Mouse (Mus musculus): Measurements from ENCODE around the gene Cnr1.

Cnr1 gene

GRCm38 (mm10) chr4:33924234-33924888 lies at the start of gene Cnr1:
Cnr1 (plus strand) TSS chr4:33924593.
- CTCF ChIA-PET = no interaction called here

GRCm38 (mm10) chr4:33879944-33880343 lies 44.4 kb upstream of the Cnr1 start:
- CTCF ChIA-PET = no interaction called here

DNA sequence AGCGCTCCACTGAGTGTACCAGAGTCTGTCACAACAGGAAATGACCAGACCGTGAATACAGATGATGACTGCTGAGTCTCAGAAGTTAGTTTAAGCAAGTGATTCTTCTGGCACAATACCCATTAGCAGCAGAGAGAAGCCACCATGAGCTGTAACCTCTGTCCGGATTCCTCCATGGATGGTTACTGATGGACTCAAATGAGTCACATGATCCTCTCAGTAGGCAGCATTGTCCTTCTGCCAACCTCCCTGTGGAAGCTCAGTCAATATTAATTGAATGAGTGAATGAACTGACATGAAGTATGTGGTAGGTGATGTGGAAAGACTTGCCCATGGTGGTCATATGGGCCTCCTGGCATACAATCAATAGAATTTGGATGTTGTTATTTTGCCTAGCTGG lies 38.4 kb upstream of the Cnr1 start:
- CTCF ChIA-PET = no interaction called here

DNA sequence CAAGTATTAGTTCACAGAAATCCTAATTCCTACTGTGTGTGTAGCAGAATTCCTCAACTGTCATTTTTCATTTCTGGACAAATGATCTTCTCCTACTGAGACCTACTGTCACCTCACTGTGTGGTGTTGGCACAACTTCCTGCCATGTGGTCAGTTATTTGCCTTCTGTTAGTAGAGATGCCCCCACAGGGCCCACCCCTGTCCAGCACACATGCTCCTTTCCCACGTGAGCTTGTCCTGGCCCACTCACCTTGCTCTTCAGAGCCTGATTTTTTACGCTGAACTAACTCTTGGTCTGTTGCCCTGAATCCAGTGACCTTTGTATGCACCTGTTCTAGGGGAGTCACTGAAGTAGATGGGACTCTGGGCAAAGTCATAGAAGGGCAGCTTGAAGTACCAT lies 34.4 kb upstream of the Cnr1 start:
- CTCF ChIA-PET = no interaction called here

DNA sequence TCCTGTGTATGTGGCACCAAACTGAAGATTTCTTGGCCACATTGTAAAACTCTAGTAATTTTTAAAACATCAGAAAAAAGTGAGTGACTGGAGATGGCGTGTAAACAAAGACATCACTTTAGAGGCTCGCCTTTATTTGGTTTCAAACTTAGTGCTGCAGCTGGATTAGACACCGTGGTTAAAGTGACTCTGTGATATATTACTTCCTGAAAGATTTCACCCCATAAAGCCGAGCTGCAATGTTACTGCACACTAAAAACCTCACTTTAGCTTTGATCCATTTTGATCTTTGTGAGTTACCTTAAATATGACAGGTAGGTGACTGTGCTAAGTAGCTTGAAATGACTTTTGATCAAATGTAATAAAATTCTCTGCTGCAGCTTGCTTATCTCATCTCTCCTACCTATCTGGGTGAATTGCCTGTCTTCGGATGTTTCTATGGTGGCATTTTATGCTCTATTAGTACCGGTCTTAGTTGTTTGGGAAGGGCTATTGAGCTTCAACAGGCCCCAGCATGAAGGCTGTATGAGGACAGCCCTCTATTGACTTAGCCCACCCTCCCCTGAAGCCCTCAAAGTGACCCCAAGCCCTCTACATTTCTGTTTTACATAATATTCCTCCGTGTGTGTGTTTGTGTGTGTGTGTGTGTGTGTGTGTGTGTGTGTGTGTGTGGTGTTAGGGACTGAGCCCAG lies 32.1 kb upstream of the Cnr1 start:
- CTCF ChIA-PET = no interaction called here

GRCm38 (mm10) chr4:33893841-33894240 lies 30.6 kb upstream of the Cnr1 start:
- CTCF ChIA-PET = no interaction called here

GRCm38 (mm10) chr4:33895046-33895445 lies 29.3 kb upstream of the Cnr1 start:
- CTCF ChIA-PET = no interaction called here

- CTCF ChIA-PET = no interaction called here
Measured at GRCm38 (mm10) chr4:33895491-33895890, 28.9 kb upstream of the Cnr1 start.

DNA sequence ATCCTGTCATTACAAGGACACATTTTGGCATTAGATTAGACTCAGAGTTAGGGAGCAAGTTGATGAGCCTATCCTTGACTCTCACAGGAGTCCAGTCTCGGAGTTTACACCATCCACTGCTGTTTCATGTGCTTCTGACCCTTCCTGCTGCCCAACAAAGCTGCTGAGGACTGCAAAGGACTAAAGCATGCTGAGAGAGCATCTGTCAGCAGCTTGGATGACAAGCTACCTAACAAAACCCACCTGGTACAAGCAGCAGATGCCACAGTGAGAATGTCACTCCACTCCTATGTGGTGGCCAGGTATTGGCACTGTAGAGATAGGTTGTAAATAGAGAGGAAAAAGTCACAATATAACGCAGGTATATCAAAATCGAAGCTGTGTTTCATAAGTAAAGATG lies 22.7 kb upstream of the Cnr1 start:
- CTCF ChIA-PET = no interaction called here

- CTCF ChIA-PET = no interaction called here
Measured at GRCm38 (mm10) chr4:33903812-33904340, 20.5 kb upstream of the Cnr1 start.

DNA sequence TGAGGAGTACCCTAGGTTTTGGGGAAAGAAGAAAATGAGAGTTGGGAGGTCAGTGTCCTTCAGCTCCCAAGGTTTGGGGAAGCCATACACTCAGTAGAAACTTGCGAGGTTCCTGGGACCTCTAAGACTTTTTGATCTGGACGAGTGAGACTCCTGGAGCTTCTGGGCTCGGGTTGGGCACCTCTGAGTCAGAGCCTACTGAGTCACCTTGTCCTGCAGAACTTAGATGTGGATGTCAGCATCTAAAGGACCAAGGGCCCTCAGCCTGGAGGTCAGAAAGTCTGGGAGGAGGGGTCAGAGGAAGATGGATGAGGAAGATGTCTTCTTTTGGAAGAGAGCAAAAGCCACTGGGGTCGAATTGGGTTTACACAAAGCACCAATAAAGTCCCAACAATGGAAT lies 19.6 kb upstream of the Cnr1 start:
- CTCF ChIA-PET = no interaction called here

DNA sequence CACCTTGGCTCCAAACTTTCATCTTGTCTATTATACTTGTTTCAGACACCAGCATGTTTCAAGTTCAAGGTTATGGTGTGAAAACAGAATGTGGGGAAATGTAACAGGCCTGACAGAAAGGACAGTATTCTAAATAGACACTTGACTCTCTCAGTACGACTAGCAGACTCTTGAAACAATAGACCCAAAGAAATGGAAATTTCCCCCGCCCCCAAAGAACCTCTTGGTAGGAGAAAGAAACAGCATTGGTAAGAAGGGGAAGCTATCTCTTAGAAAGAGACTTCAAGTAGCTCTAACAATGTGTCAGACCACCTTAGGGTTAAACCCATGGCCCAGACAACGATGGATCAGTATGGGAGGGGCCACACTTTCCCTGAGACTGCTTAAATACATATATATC lies 15.6 kb upstream of the Cnr1 start:
- CTCF ChIA-PET = interaction anchor here (0.5 kb wide), 1 partner anchor 81 kb away, joined by 3 read pairs; no protein-coding TSS in a partner anchor

GRCm38 (mm10) chr4:33915730-33916129 lies 8.7 kb upstream of the Cnr1 start:
- CTCF ChIA-PET = no interaction called here

GRCm38 (mm10) chr4:33920807-33921206 lies 3.6 kb upstream of the Cnr1 start:
- CTCF ChIA-PET = no interaction called here

DNA sequence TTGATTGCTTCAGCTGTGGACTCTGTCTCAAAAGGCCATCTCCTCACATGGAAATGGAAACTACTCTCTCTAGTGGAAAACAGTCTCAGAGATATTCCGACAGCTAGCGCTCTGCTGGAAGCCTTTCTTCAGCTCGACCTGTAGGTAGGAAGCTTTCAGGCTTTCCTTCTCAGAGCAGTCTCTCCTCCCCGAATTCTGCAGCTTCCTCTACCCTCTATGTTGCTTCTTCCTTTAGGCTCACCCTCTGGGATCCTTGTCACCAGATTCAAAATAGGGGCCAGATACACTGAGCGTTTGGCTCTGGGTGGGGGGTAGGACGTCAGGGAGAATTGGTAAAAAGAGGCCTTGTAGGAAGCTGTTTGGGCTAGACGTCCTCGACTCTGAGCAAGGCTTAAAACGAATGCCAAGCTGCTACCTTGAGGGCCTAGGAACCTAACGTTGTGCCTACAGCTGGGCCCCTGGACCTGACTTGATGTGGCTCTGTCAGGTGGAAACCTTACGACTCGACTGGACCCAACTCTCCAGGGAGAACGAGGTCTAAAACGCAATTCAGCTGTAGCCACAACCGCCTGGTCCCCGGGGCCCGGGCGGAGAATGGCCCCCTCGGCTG lies 1.1 kb upstream of the Cnr1 start:
- CTCF ChIA-PET = no interaction called here

DNA sequence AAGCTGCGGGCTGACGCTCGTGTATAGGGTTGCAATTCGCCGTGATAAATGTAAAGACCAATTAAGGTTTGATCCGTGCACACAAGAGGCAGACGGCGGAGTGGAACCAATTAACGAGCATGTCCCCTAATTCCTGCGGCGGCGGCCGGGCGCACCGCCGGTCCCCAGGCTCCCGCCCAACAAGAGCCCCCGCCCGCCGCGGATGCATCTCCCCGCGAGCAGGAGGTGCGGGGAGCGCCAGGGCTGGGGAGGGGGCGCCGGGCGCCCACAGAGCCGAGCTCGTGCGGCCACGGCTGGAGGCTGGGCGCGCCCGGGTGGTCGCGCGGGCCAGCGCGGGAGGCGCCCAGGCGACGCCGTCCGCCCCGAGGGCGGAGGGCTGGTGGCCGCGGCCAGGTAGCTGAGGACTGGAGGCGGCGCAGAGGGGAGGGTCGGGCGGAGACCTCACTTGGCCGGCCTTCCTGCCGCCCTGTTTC lies 596 bp upstream of the Cnr1 start:
- CTCF ChIA-PET = no interaction called here

GRCm38 (mm10) chr4:33924889-33925245 lies 474 bp downstream of the Cnr1 start:
- CTCF ChIA-PET = no interaction called here

DNA sequence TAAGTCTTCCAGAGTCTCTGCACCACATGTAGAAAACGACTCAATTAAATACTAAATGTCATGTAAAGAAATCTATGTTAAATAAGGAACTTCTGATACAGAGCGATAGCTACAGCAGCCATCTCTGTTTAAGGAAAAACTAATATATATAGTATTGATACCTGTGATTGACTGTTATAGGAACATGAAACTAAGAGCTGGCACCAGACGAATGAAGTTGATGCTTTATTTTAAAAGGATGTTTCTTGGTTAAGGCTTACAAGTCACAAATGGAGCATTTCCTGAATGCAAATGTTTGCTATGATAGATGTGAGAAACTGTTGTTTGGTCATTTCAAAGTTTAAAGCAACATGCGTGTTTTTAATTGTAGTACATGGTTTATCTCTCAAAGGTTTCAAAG lies 1.1 kb downstream of the Cnr1 start:
- CTCF ChIA-PET = no interaction called here

GRCm38 (mm10) chr4:33926010-33926409 lies 1.6 kb downstream of the Cnr1 start:
- CTCF ChIA-PET = no interaction called here

GRCm38 (mm10) chr4:33926730-33927263 lies 2.4 kb downstream of the Cnr1 start:
- CTCF ChIA-PET = no interaction called here

DNA sequence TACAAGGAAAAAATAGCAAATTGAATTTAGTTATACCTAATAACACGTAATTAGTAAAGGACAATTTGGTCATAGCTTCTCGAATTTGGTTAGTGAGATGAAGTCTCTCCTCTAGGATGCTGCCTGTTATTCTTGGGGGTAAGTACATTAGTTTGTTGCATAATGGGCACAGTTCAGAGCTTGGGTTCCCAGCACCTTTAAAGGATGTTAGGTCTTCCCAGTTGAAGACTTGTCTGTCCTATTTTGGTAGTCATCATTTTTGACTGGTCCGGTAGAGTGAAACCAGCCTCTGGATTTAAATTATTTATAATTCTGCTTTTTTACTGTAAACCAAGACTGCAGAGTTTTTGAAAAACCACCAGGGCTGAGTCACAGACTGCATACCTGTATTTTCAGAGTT lies 3.3 kb downstream of the Cnr1 start:
- CTCF ChIA-PET = no interaction called here

DNA sequence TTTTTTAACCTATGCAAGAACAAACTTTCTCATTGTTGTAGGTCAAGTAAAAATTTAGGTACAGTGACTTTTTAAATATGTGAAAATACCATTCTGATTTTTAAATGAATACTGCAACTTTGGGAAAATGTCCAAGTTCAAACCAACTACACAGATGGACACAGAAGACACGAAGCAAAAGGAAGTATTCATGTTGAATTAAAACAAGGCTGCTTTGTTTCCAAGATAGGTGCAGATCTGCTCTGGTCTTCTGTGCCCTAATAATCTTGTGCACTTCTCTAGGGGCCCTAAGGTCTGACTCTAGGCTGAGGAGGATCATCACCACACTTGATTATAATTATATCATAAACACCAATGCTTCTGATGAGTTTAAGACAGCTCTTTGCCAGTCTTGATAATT lies 4.1 kb downstream of the Cnr1 start:
- CTCF ChIA-PET = no interaction called here

- CTCF ChIA-PET = no interaction called here
Measured at GRCm38 (mm10) chr4:33931347-33931746, 7.0 kb downstream of the Cnr1 start.
